In genomic region chr6:57535386-57535936, GRCm38 (mm10) we compare ENCODE assay signal across 8 mouse cellular contexts. TPM values are rescaled to one million over a fixed set of nuclear protein-coding genes. Genes with fewer than 3 reads are reported as not detected.
DNase-seq lines count a peak whose midpoint lies in the region; ATAC-seq lines count a peak whose summit lies in the region.

Ppm1k (minus strand) TSS chr6:57535468.

- H3K27me3 ChIP-seq in lung, embryonic 16.5 days (ENCODE audit: control insufficient read depth, insufficient read depth, low read depth, low read length) = no peaks in the 10 kb centered on the region

- peak; percentile 94 to 97 for ATAC-seq in hematopoietic stem cell, adult 5-6 weeks (replicated peaks in 1 of 2; ENCODE audit: insufficient read depth in 1 of 2, low FRiP score in 2 of 2, low TSS enrichment in 1 of 2, low read depth in 1 of 2, poor library complexity in 2 of 2, severe bottlenecking in 2 of 2)
- peak; percentile 98 for ATAC-seq in lung, embryonic 16.5 days (ENCODE audit: low read depth)

- peak within 1 kb of the TSS; percentile 83 for H3K27ac ChIP-seq in lung, embryonic 16.5 days (ENCODE audit: low read length)

- WGBS in lung, embryonic 16.5 days = 0% methylated on average over 24 of the region's 24 CpGs

- peak within 1 kb of the TSS; percentile 71 for H3K4me3 ChIP-seq in lung, embryonic 16.5 days (ENCODE audit: low read length)

- H3K4me2 ChIP-seq in lung, embryonic 16.5 days (ENCODE audit: low read depth, low read length) = peak within 1 kb of the TSS; percentile 88

- H3K4me1 ChIP-seq in lung, embryonic 16.5 days (replicated peaks; ENCODE audit: control insufficient read depth, insufficient read depth, low read length) = peaks cover 16% of the 10 kb centered on the region

- peak; percentile 98 for DNase-seq in MEL-GATA-1-ER (ENCODE audit: extremely low read depth, low read depth)
- DNase-seq in cerebellum, adult 8-10 months = peak; percentile 97
- DNase-seq in forelimb bud, embryonic 11.5 days (ENCODE audit: low read depth, low spot score) = peak; percentile 99
- DNase-seq in layer of hippocampus, adult 9-10 months (ENCODE audit: low spot score) = peak; percentile 100
- peak; percentile 93 for DNase-seq in ovary, postnatal 10 days (ENCODE audit: low spot score)
- peak; percentile 92 to 94 for DNase-seq in thymus, postnatal 10 days (ENCODE audit: low spot score in 2 of 2)

- no peaks in the 10 kb centered on the region for H3K36me3 ChIP-seq in lung, embryonic 16.5 days (ENCODE audit: control insufficient read depth, insufficient read depth, low read length)

- no peaks in the 10 kb centered on the region for H3K9me3 ChIP-seq in lung, embryonic 16.5 days (ENCODE audit: control insufficient read depth, low read length)

- peak within 1 kb of the TSS; percentile 83 for H3K9ac ChIP-seq in lung, embryonic 16.5 days (ENCODE audit: low read length)

RNA-seq across cellular contexts. Expression of gene Ppm1k, which starts in this region (rescaled TPM):
- 16.2 and 19.8 TPM in 2 replicates for total RNA-seq in hematopoietic stem cell, adult 5-6 weeks (2017)
- 7.6 and 9.4 TPM in 2 replicates for polyA plus RNA-seq in lung, embryonic 16.5 days (2015; fragmentation: Nextera tagmentation; extraction: Ambion mirVana)

Comparison
In these comparisons a context has a peak if more than half of its experiments do, and no peak if none do; other contexts are left out.
1. Peak in every context shown above with its lines: DNase-seq, ATAC-seq, H3K4me3 ChIP-seq and H3K27ac ChIP-seq.